Mouse (Mus musculus) E14TG2a.4 (cell line): ENCODE measurements at regions not wholly inside any gene's neighbourhood (a gene's known extent, or its start where the extent isn't known, plus 50 kb on each side); places are given as distances from the start of the nearest gene placed in this dataset.

Source experiments
- CTCF ChIP-seq: conservative IDR thresholded peaks from 2 replicates; pipeline ENCODE4 v1.5.1; 2014; ENCODE audit warnings: low read length
- NANOG ChIP-seq: IDR thresholded peaks from 2 replicates; pipeline ENCODE4 v1.6.1; 2014; ENCODE audit warnings: borderline replicate concordance, low read length, mixed read lengths
- POU5F1 ChIP-seq: IDR thresholded peaks from 2 replicates; pipeline ENCODE4 v1.6.1; 2014; ENCODE audit warnings: low read length, borderline replicate concordance

DNA sequence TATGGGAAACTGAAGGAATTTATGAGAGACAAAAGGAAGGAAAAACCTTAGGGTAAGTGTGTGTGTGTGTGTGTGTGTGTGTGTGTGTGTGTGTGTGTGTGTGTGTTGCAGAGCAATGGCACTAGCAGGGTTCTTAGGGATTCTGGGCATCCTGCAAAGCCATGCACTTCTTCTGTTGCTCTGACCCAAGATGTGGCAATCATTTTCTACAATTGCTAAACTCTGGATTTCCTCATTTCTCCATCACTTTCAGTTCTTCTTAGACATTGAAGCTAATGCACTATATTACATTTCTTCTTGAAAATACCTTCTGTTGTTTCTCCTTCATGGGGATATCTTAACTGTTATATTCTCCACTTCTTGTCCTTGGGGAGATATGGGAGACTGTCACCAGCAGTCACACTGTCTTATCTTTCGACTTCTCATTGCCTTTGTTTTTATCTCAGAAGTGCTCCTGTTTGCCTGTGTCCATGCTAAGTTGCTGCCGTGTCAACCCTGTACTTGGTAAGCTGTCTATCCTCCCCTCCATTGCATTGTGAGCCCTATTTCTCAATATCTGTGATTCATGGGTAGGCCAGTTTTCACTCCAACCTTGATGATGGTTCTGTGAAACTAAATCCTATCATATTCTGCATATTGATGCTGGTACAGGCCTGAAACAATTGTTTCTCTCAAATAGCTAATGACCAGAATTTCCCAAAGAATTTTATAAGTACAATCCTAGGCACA is 742.4 kb downstream of the Gm826 start:
- TF ChIP-seq CTCF (no peak), NANOG (no peak), POU5F1 (no peak)
